Mouse (Mus musculus) intestine, postnatal 0 days (tissue): ENCODE data around the gene Moxd1. TPM values are rescaled to one million over a fixed set of nuclear protein-coding genes. Genes with fewer than 3 reads are reported as not detected.
"Not testable (repeated sequence)": the region's sequence is repeated elsewhere in the genome, so short reads cannot be mapped to it uniquely, and the experiment has no call there.

ENCODE experiments used
- ATAC-seq: fragments of 200-750 bp; cut with Nextera tagmentation; 2 replicates; pipeline ENCODE4 v1.8.0; 2017; ENCODE audit warnings: mild to moderate bottlenecking, moderate TSS enrichment, moderate library complexity
- H3K27ac ChIP-seq: fragments of 300-500 bp; sonication (generic); 2 replicates; pipeline ENCODE4 v1.5.1; 2014; ENCODE audit warnings: mild to moderate bottlenecking, low read depth, low read length, moderate library complexity
- H3K27me3 ChIP-seq: fragments of 300-500 bp; sonication (generic); replicated peaks from 2 replicates; pipeline ENCODE4 v1.6.1; 2014; ENCODE audit warnings: low read length, mixed read lengths; ENCODE audit not compliant: control insufficient read depth, insufficient read depth
- H3K36me3 ChIP-seq: fragments of 300-500 bp; sonication (generic); 2 replicates; pipeline ENCODE4 v1.6.1; 2014; ENCODE audit warnings: mild to moderate bottlenecking, moderate library complexity; ENCODE audit not compliant: control insufficient read depth, insufficient read depth
- H3K4me1 ChIP-seq: fragments of 300-500 bp; sonication (generic); replicated peaks from 2 replicates; pipeline ENCODE4 v1.6.1; 2014; ENCODE audit warnings: antibody characterized with exemption, low read length, mixed read lengths; ENCODE audit not compliant: control insufficient read depth, insufficient read depth
- H3K4me2 ChIP-seq: fragments of 300-500 bp; sonication (generic); replicated peaks from 2 replicates; pipeline ENCODE4 v1.6.1; 2014; ENCODE audit warnings: low read depth, mild to moderate bottlenecking, moderate library complexity
- H3K4me3 ChIP-seq: fragments of 300-500 bp; sonication (generic); 2 replicates; pipeline ENCODE4 v1.5.1; 2014; ENCODE audit warnings: low read depth, low read length
- H3K9ac ChIP-seq: fragments of 300-500 bp; sonication (generic); 2 replicates; pipeline ENCODE4 v1.6.1; 2014; ENCODE audit warnings: mild to moderate bottlenecking, low read depth, low read length
- H3K9me3 ChIP-seq: fragments of 300-500 bp; sonication (generic); 2 replicates; pipeline ENCODE4 v1.6.1; 2016; ENCODE audit warnings: mixed run types; ENCODE audit not compliant: control insufficient read depth
- CTCF ChIP-seq: sonication (generic); IDR thresholded peaks from 2 replicates; pipeline ENCODE4 v1.5.1; 2016; ENCODE audit warnings: low read depth, mild to moderate bottlenecking, control low read depth, antibody characterized with exemption, moderate library complexity
- WGBS: fragments of 180-500 bp; shearing (Covaris S2); extraction: QIAGEN DNeasy Blood & Tissue Kit; methylation state at CpG from one replicate; pipeline ENCODE4 v1.1.7; 2014; 5-methylcytosine and 5-hydroxymethylcytosine counted together
- polyA plus RNA-seq: library from polyadenylated mRNA; unstranded; fragments of >200 nt; fragmentation: Nextera tagmentation; extraction: Ambion mirVana; gene quantifications from 2 replicates; pipeline ENCODE4 v1.2.1, GENCODE M21; 2015

The Moxd1 gene
- polyA plus RNA-seq, 1 experiment from 2014 or later: 5.9 TPM

DNA sequence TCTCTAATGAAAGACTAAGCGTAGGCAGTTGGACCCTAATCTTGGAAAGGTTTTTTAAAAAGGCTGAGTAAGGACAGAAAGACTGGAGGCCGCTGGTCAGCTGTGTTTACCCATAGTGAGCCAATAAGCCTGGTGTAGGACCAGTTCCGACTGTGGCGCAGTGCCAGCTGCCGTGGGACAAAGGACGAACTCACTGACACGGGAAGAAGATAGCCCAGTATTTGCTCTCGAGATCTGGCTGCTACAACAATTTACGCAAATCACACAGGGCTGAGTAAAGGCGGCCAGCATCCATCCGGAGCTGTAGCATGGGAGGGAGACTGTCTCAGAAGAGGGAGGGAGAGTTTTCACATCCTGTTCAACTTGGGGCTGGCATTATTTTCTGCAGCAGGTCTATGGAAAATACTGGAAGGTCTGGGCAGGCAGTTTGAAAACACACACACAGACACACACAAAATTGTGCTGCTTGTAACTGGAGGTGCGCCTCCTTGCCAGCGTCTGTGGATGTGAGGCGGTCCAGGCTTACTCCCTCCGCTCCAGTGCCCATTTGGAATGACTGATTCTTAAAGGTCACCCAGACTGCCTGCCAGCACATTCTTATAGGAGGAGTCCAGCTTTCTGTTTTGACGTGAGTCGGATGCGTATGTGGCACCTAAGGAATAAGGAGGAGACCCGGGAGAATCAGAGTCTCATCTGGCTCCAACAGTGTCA is 94.0 kb downstream of the Moxd1 start:
- no peak overlapping the region for H3K27ac ChIP-seq
- H3K9ac ChIP-seq: no peak overlapping the region
- no peak for ATAC-seq
- no peaks in the 10 kb centered on the region for H3K4me1 ChIP-seq
- no peak for TF ChIP-seq CTCF
- WGBS: 45% methylated on average over 19 of the region's 19 CpGs
- no peaks in the 10 kb centered on the region for H3K27me3 ChIP-seq
- H3K4me2 ChIP-seq: 0 out of 2 replicates have a peak overlapping the region, but pooled peaks have one; percentile 9
- no peak overlapping the region for H3K4me3 ChIP-seq
- no peaks in the 10 kb centered on the region for H3K9me3 ChIP-seq
- H3K36me3 ChIP-seq: no peaks in the 10 kb centered on the region

GRCm38 (mm10) chr10:24320326-24320725 is 97.0 kb downstream of the Moxd1 start:
- 85% methylated on average over 3 of the region's 3 CpGs for WGBS
- ATAC-seq: no peak
- no peak overlapping the region for H3K27ac ChIP-seq
- no peaks in the 10 kb centered on the region for H3K27me3 ChIP-seq
- H3K4me2 ChIP-seq: no peak overlapping the region
- H3K4me3 ChIP-seq: no peak overlapping the region
- no peaks in the 10 kb centered on the region for H3K9me3 ChIP-seq
- TF ChIP-seq CTCF: no peak
- no peaks in the 10 kb centered on the region for H3K36me3 ChIP-seq
- H3K4me1 ChIP-seq: no peaks in the 10 kb centered on the region
- H3K9ac ChIP-seq: no peak overlapping the region

GRCm38 (mm10) chr10:24323066-24323465 is 99.7 kb downstream of the Moxd1 start:
- Histone ChIP-seq H3K36me3 (no peaks in the 10 kb centered on the region), H3K9me3 (no peaks in the 10 kb centered on the region), H3K27ac (no peak overlapping the region), H3K9ac (no peak overlapping the region), H3K4me2 (no peak overlapping the region), H3K27me3 (no peaks in the 10 kb centered on the region), H3K4me1 (no peaks in the 10 kb centered on the region), H3K4me3 (no peak overlapping the region)
- no peak for ATAC-seq
- TF ChIP-seq CTCF: no peak
- 84% methylated on average over 4 of the region's 4 CpGs for WGBS

- H3K27me3 ChIP-seq, H3K4me2 ChIP-seq, H3K27ac ChIP-seq, H3K9ac ChIP-seq, ATAC-seq, H3K4me1 ChIP-seq, H3K4me3 ChIP-seq, H3K36me3 ChIP-seq, H3K9me3 ChIP-seq: not testable (repeated sequence)
- 44% methylated on average over 8 of the region's 8 CpGs for WGBS
These were observed 103.9 kb downstream of the Moxd1 start for GRCm38 (mm10) chr10:24327265-24327664.

DNA sequence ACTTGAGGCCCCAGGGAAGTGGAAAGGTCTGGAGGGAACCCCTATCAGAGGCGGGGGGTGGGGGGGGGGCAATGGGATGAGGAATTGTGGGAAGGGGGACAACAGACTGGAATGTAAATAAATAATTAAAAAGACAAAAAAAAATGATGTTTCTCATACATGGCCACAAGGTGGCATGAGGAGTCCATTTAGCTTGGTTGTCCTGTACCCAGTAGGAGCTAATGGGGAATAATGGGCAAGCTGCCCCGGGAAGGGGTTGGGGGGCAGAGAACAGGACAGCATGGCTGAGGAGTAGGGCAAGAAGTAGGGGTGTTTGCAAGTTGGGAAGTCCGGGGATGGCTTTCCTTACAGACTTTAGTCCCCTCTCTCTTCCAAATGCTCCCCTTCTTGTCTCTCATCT is 109.5 kb downstream of the Moxd1 start:
- H3K27ac ChIP-seq: no peak overlapping the region
- H3K4me1 ChIP-seq: no peaks in the 10 kb centered on the region
- no peak overlapping the region for H3K4me3 ChIP-seq
- no peaks in the 10 kb centered on the region for H3K9me3 ChIP-seq
- peak; percentile 60 for TF ChIP-seq CTCF
- no peak for ATAC-seq
- H3K36me3 ChIP-seq: no peaks in the 10 kb centered on the region
- no peak overlapping the region for H3K4me2 ChIP-seq
- H3K9ac ChIP-seq: no peak overlapping the region
- 73% methylated on average over 3 of the region's 3 CpGs for WGBS
- no peaks in the 10 kb centered on the region for H3K27me3 ChIP-seq

DNA sequence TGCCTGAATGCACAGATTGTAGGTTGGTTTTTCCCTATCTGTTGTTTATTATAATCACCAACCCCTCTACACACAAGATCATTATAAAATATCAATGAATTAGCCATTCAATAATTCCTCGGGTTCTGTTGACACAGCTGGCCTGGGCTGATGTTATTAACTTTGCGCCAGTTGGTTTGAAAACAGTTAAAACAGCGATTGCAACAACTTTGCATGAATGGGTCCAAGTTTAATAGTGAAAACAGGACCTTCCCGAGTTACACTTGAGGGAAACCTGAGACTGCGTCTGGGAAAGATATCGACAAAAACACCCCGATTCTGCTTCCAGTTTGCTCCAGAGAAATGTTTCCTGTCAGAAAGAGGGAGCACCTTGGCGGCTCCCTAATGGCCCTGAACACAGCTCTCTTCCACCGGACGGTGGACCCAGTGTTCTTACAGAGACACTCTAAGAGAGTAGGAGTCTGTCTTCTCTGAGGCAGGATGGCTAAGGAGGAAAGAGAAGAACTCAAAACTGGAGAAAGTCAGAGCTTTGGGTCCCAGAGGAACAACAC is 116.4 kb downstream of the Moxd1 start:
- Histone ChIP-seq H3K27ac (no peak overlapping the region), H3K4me3 (no peak overlapping the region), H3K9me3 (no peaks in the 10 kb centered on the region), H3K36me3 (no peaks in the 10 kb centered on the region), H3K4me1 (no peaks in the 10 kb centered on the region), H3K27me3 (no peaks in the 10 kb centered on the region), H3K9ac (no peak overlapping the region), H3K4me2 (no peak overlapping the region)
- ATAC-seq: no peak
- TF ChIP-seq CTCF: no peak
- 81% methylated on average over 10 of the region's 10 CpGs for WGBS
